In the genomic region with DNA sequence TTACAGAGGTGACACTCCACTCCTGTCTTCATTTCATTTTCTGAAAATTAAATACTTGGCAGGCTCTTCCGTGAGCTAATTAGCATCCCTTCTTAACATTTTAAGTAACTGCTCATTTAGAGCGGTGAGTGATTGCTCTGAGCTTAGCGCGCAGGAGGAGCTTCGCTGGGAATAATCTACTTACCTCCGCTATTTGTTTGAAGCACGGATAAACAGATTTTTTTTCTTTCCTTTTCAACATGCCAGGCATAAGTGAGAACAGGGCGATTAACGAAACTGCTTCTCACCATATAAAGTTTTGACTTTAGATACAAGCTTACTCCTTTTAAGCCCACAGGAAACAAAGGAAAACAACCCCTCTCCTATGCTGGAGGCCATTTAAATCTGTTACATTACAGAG, we compare ENCODE assay signal across 20 mouse cellular contexts.
DNase-seq lines count a peak whose midpoint lies in the region; ATAC-seq and TF ChIP-seq lines count a peak whose summit lies in the region.
"Had no signal": no experiment of that assay in that cellular context is flagged by ENCODE, and none has a peak within 500 bp of the region (broad histone marks: within the 10 kb centered on the region; RNA-seq: fewer than 3 reads in every experiment).

No protein-coding gene starts in this region.

- no peak overlapping the region for H3K27ac ChIP-seq in forebrain, embryonic 13.5 days
- no peak overlapping the region for H3K27ac ChIP-seq in forebrain, embryonic 10.5 days
- H3K27ac ChIP-seq in stomach, embryonic 16.5 days (ENCODE audit: low read length) = no peak overlapping the region
- no peak overlapping the region for H3K27ac ChIP-seq in stomach, postnatal 0 days (replicated peaks)
- no peak overlapping the region for H3K27ac ChIP-seq in midbrain, embryonic 14.5 days (replicated peaks; ENCODE audit: low read depth, low read length)
- H3K27ac ChIP-seq: embryonic facial prominence, embryonic 13.5 days had no signal

- H3K9ac ChIP-seq in forebrain, embryonic 13.5 days = no peak overlapping the region
- H3K9ac ChIP-seq in stomach, embryonic 16.5 days (ENCODE audit: low read length) = no peak overlapping the region
- H3K9ac ChIP-seq in stomach, postnatal 0 days (ENCODE audit: low read length) = no peak overlapping the region
- H3K9ac ChIP-seq in midbrain, embryonic 14.5 days (replicated peaks; ENCODE audit: low read length) = no peak overlapping the region
- H3K9ac ChIP-seq: embryonic facial prominence, embryonic 13.5 days had no signal

- no peaks in the 10 kb centered on the region for H3K9me3 ChIP-seq in forebrain, embryonic 13.5 days (replicated peaks)
- H3K9me3 ChIP-seq in forebrain, embryonic 10.5 days = no peaks in the 10 kb centered on the region
- H3K9me3 ChIP-seq in stomach, embryonic 16.5 days (replicated peaks; ENCODE audit: control insufficient read depth, low read length) = no peaks in the 10 kb centered on the region
- no peaks in the 10 kb centered on the region for H3K9me3 ChIP-seq in stomach, postnatal 0 days (ENCODE audit: control insufficient read depth, low read length)
- no peaks in the 10 kb centered on the region for H3K9me3 ChIP-seq in midbrain, embryonic 14.5 days (ENCODE audit: control insufficient read depth, low read length)
- H3K9me3 ChIP-seq: embryonic facial prominence, embryonic 13.5 days had no signal

- no peak for TF ChIP-seq CTCF in stomach, postnatal 0 days (IDR thresholded peaks at IDR 0.05; ENCODE audit: low read depth)

- H3K36me3 ChIP-seq in forebrain, embryonic 13.5 days (ENCODE audit: poor library complexity, severe bottlenecking) = no peaks in the 10 kb centered on the region
- no peaks in the 10 kb centered on the region for H3K36me3 ChIP-seq in forebrain, embryonic 10.5 days (replicated peaks)
- H3K36me3 ChIP-seq in stomach, embryonic 16.5 days (ENCODE audit: control insufficient read depth, insufficient read depth, low read length) = no peaks in the 10 kb centered on the region
- no peaks in the 10 kb centered on the region for H3K36me3 ChIP-seq in stomach, postnatal 0 days (ENCODE audit: control insufficient read depth, insufficient read depth, low read length)
- no peaks in the 10 kb centered on the region for H3K36me3 ChIP-seq in midbrain, embryonic 14.5 days (ENCODE audit: control insufficient read depth, insufficient read depth, low read length)
- H3K36me3 ChIP-seq: embryonic facial prominence, embryonic 13.5 days; G1E had no signal

- H3K4me1 ChIP-seq in forebrain, embryonic 13.5 days = peaks cover 17% of the 10 kb centered on the region
- peaks cover 20% of the 10 kb centered on the region for H3K4me1 ChIP-seq in forebrain, embryonic 10.5 days
- H3K4me1 ChIP-seq in stomach, embryonic 16.5 days (ENCODE audit: control insufficient read depth, insufficient read depth, low read length) = no peaks in the 10 kb centered on the region
- H3K4me1 ChIP-seq in stomach, postnatal 0 days (replicated peaks; ENCODE audit: control insufficient read depth, insufficient read depth) = no peaks in the 10 kb centered on the region
- H3K4me1 ChIP-seq in midbrain, embryonic 14.5 days (ENCODE audit: control insufficient read depth, insufficient read depth, low read length) = peaks cover 13% of the 10 kb centered on the region; the same call in 1 of the 2 replicates
- H3K4me1 ChIP-seq: embryonic facial prominence, embryonic 13.5 days; megakaryocyte, embryonic 14.5 days had no signal

- H3K27me3 ChIP-seq in forebrain, embryonic 13.5 days = no peaks in the 10 kb centered on the region
- H3K27me3 ChIP-seq in forebrain, embryonic 10.5 days (ENCODE audit: poor library complexity, severe bottlenecking) = peaks cover 18% of the 10 kb centered on the region; the same call in 1 of the 2 replicates
- no peaks in the 10 kb centered on the region for H3K27me3 ChIP-seq in stomach, embryonic 16.5 days (ENCODE audit: control insufficient read depth, insufficient read depth, low read length)
- H3K27me3 ChIP-seq in stomach, postnatal 0 days (ENCODE audit: control insufficient read depth, insufficient read depth, low read length) = no peaks in the 10 kb centered on the region
- no peaks in the 10 kb centered on the region for H3K27me3 ChIP-seq in midbrain, embryonic 14.5 days (ENCODE audit: control insufficient read depth, insufficient read depth, low read length)
- H3K27me3 ChIP-seq: embryonic facial prominence, embryonic 13.5 days; megakaryocyte, embryonic 14.5 days had no signal

- no peak for ATAC-seq in forebrain, embryonic 13.5 days
- ATAC-seq in stomach, embryonic 16.5 days (ENCODE audit: insufficient read depth, low FRiP score) = no peak
- no peak for ATAC-seq in stomach, postnatal 0 days (ENCODE audit: low FRiP score, low TSS enrichment)
- no peak for ATAC-seq in midbrain, embryonic 14.5 days (ENCODE audit: low FRiP score, low TSS enrichment)
- no peak for ATAC-seq in erythroblast, adult 5-6 weeks (replicated peaks; ENCODE audit: low FRiP score, poor library complexity, severe bottlenecking)
- no peak for ATAC-seq in inflammation-experienced regulatory T-cells, adult 6 months

- WGBS in forebrain, embryonic 13.5 days = 3% methylated on average over 9 of the region's 9 CpGs
- 23% methylated on average over 9 of the region's 9 CpGs for WGBS in forebrain, embryonic 10.5 days
- WGBS in stomach, embryonic 16.5 days = 31% methylated on average over 9 of the region's 9 CpGs
- 37% methylated on average over 9 of the region's 9 CpGs for WGBS in stomach, postnatal 0 days
- 12% methylated on average over 9 of the region's 9 CpGs for WGBS in midbrain, embryonic 14.5 days

- no peak for DNase-seq in forebrain, embryonic 10.5 days (ENCODE audit: extremely low spot score, low spot score)
- DNase-seq in stomach, postnatal 0 days (ENCODE audit: low spot score) = no peak
- DNase-seq in midbrain, embryonic 14.5 days = peak; percentile 55
- DNase-seq in kidney, postnatal 10 days = no peak
- DNase-seq: adrenal gland, postnatal 36 days; cerebellum, adult 8-10 months; gastrocnemius, postnatal 25 days; kidney, adult 2 months; kidney, postnatal 14 days; lung, adult 18-20 months; lung, postnatal 14 days had no signal

- H3K4me3 ChIP-seq in forebrain, embryonic 13.5 days = no peak overlapping the region
- no peak overlapping the region for H3K4me3 ChIP-seq in forebrain, embryonic 10.5 days
- no peak overlapping the region for H3K4me3 ChIP-seq in stomach, embryonic 16.5 days (replicated peaks; ENCODE audit: low read length)
- no peak overlapping the region for H3K4me3 ChIP-seq in stomach, postnatal 0 days (ENCODE audit: low read depth, low read length)
- H3K4me3 ChIP-seq in midbrain, embryonic 14.5 days (replicated peaks; ENCODE audit: low read depth, low read length) = no peak overlapping the region
- H3K4me3 ChIP-seq: embryonic facial prominence, embryonic 13.5 days; megakaryocyte, embryonic 14.5 days; myocyte had no signal

- TF ChIP-seq EP300 in stomach, postnatal 0 days (optimal IDR thresholded peaks at IDR 0.05) = no peak

- peak overlapping the region; percentile 26 for H3K4me2 ChIP-seq in forebrain, embryonic 13.5 days
- H3K4me2 ChIP-seq in stomach, embryonic 16.5 days (ENCODE audit: low read depth, low read length) = peak overlapping the region; percentile 4; the same call in 1 of the 2 replicates
- no peak overlapping the region for H3K4me2 ChIP-seq in stomach, postnatal 0 days (replicated peaks; ENCODE audit: low read depth)
- peak overlapping the region; percentile 9; the same call in 1 of the 2 replicates for H3K4me2 ChIP-seq in midbrain, embryonic 14.5 days (ENCODE audit: low read length)
- H3K4me2 ChIP-seq: embryonic facial prominence, embryonic 13.5 days; liver, embryonic 11.5 days had no signal
